Mouse (Mus musculus) layer of hippocampus, adult 11-12 months (tissue): ENCODE measurements around the gene Nubpl.
"Not testable (repeated sequence)": the region's sequence is repeated elsewhere in the genome, so short reads cannot be mapped to it uniquely, and the experiment has no call there.

Experiments used
- DNase-seq: peaks from one replicate; pipeline ENCODE4 v3.0.0; 2022; ENCODE audit warnings: low spot score

Gene Nubpl

GRCm38 (mm10) chr12:52097650-52098070 lies at the start of gene Nubpl:
Gene Nubpl, plus strand, starts transcription at chr12:52097737.
- peak; percentile 95 for DNase-seq

DNA sequence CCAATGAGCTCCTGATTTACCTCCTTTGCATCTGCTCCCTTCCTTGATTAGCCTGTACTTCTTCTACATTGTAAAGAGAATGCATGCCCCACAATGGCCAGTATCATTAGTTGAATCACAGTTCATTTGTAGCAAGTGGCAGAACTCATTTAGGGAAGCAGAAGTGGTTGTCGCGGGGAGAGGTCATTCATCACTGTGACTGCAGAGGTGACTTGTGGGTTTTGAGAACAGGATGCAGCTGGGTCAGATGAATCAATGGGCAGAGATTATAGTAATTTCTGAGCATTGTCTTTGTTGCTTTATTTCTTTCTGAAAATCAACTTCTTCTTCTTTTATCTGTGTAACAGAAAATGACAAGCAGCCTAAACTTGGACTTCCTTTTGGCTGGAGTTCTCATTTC lies 48.2 kb upstream of the Nubpl start:
- DNase-seq = no peak

DNA sequence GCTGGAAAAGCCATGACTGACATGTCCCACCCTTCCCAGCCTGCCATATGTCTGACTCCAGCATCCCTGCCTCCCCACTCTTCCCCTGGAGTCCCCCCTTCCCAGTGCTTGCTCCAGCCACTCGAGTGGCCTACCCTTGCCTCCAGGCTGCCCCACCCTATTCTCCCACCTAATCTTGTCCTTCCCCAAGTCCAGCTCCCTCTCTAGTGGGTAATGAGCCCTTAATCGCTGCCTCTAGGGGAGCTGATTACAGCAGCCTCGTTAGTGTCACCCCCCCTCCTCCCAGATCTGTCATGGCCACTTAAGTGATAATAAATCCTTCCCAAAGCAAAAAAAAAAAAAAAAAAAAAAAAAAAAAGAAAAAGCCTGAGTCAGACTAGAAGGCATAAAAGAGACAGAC lies 18.2 kb upstream of the Nubpl start:
- DNase-seq = not testable (repeated sequence)

- DNase-seq = no peak
These were observed 388 bp upstream of the Nubpl start for GRCm38 (mm10) chr12:52097049-52097649.

DNA sequence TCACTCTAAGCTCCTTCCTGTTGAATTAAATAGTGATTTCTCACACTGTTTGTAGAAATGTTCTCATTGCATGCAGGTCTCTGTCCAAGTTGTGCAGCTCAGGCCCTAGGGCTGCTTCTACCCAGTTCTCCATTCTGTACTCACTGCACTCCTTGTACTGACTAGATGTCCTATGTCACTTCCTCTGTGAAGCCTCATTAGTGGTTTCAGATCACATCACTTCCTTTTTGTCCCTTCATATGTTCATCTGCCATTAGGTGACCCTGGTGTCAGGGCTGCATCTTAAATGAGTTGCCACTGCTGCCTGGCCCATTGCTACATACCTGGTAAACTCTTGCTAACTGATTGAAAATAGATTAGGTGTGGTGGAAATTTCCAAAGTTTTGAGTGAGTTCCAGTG lies 22.7 kb downstream of the Nubpl start:
- DNase-seq = no peak

GRCm38 (mm10) chr12:52126407-52126806 lies 28.9 kb downstream of the Nubpl start:
- no peak for DNase-seq

GRCm38 (mm10) chr12:52129072-52129471 lies 31.5 kb downstream of the Nubpl start:
- no peak for DNase-seq

- no peak for DNase-seq
These were observed 34.7 kb downstream of the Nubpl start for GRCm38 (mm10) chr12:52132256-52132655.

DNA sequence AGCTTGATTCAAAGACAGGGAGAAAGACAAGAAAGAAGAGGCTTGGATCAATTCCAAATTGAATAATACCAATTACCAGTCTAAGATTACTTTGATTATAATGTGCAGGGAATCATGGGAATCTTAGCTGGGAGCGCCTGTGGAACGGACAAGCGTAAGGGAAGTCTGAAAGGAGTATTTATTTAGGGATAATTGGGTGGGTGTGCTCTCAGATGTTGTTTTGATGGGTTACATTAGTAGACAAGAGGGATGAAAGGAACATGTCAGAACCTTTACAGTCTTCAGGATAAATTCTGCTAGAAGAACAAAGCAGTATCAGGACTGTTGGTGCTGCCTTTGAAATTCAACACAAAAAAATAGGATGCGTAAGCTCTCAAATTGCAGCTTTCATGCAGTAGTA lies 40.8 kb downstream of the Nubpl start:
- DNase-seq = no peak

DNA sequence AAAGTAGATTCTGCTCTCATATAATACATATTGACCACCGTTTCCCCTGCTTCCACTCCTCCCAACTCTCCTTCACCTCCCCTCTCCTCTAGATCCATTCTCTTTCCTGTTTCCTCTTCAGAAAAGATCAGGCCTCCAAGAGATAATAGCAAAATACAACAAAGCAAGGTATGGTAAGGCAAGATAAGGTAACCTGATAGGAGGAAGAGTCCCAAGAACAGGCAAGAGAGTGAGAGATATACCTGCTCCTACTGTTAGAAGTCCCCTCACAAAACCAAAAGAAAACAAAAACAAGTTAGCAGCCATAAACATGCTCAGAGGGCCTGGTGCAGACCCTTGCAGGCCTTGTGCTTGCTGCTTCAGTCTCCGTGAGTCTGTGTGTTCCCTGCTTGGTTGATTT lies 49.1 kb downstream of the Nubpl start:
- DNase-seq = no peak

DNA sequence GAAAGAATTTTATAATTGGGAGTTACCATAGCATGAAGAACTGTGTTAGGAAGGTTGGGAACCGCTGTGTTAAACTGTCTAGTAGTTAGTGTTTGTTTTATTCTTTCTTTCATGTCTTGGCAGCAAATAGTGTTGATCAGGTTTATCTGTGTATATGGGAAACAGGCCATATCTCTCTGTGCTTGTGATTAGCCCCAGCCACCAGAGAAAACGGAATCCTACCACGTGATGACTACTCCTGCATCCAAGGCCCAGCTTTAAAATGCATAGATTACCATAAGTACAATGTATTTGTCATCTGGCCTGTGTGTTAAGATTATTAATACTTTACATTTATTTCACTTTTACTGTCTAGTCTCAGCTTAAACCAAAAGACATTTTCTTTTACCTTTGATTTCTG lies 51.9 kb downstream of the Nubpl start:
- no peak for DNase-seq

DNA sequence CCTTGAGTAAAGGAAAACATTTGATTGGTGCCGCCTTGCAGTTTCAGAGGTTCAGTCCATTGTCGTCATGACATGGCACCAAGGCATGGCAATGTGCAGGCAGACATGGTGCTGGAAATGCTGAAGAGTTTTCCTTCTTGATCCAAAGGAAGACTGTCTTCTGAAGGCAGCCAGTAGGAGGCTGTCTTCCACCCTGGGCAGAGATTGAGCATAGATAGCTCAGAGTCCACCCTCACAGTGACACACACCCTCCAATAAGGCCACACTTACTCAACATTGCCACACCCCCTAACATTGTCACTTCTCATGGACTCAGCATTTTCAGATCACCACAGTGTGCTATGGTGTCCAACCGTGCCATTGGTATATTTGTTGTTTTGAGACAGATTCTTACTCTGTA lies 54.5 kb downstream of the Nubpl start:
- no peak for DNase-seq

GRCm38 (mm10) chr12:52154906-52155305 lies 57.4 kb downstream of the Nubpl start:
- DNase-seq = no peak

DNA sequence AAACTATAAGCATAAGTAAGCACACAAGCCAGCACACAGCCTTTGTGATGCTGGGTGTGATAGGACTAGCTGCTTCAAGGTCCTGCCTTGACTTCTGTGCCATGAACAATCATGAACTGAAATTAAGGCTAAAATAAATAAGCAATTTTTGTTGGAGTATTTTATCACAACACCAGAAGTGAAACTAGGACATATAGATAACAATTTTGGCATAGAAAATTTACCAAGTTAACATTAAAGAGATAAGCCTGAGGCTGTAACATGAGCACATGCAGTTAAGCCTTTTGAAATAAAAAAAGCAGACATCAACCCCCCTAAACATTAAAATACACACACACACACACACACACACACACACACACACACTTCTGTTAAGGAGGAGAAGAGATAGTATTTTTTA lies 66.9 kb downstream of the Nubpl start:
- no peak for DNase-seq

DNA sequence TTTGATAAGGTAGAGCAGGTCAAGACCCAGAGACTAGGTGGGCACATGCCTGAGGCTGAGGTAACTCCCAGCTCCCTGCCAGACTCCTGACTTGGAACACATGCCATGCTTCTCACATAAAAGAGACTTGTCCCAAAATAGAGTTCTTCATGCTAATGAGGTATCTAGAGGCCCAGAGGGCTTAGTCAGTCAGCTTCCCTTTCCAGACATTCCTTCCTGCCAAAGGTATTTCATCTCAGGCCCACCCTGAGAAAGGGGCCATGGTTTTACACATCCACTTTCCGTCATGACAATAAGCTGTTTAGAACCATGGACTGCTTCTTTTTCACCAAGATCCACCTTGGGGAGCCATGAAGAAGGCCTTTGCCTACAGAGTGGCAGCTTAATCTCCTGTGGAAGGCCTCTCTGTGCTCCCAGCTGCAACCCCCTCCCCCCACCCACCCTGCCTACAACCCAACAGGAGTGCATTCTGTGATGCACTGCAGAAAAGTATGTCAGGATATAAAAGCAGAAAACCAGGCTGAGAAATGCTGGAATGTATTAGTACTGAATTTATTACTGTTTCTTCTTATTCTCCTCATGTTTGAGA lies 88.8 kb downstream of the Nubpl start:
- no peak for DNase-seq

DNA sequence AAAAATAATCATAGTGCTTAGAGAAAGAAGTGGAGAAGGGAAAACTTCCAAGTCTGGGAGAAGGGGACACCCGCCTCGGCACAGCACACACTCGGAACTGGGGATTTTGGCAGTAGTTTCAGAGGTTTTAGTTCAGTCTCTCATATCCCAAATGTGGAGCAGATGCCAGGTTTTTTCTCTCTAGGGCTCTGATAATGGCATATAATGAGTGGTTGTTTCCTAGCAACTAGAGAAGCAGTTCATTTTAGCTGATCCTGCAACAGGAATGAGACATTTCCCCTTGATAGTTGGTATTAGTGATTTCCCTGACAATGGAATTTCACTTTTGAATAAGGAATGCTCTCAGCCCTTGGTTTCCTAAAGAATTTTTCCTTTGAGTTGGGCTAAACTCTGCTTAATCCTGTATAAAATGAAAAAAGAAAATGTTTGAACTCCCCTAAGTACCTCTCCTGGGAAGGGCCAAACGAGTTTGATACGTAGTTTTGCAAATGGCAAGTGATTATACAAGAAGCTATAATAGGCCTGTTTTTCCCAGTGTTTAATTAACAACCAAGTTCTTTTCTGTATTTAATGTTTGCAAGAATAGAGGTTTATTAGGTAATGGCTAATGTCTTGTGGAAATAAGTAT lies 89.5 kb downstream of the Nubpl start:
- peak; percentile 53 for DNase-seq

GRCm38 (mm10) chr12:52198471-52198870 lies 100.9 kb downstream of the Nubpl start:
- DNase-seq = no peak

DNA sequence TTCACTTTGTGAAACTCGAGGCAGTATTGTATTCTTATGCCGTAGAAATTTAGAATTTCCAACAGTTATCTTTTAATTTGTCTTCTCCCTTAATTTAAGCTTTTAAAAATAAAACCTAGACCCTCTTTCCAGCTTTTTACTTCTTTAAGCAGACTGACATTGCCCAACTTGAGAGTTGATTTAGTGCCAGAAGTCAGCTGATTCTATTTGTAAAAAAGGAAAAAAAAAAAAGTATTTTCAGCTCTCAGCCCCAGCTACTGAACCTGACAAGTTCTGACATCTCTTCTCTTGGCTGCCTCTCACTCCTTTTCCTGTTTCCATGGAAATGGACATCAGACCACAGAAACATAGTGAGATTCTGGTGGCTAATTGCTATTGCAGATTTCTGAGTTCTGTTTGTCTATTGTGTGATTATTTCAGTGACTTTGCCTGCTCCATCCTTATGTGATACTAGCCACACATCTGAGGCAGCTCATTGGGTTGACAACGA lies 111.6 kb downstream of the Nubpl start:
- no peak for DNase-seq

- DNase-seq = no peak
These were observed 113.6 kb downstream of the Nubpl start for GRCm38 (mm10) chr12:52211144-52211543.

DNA sequence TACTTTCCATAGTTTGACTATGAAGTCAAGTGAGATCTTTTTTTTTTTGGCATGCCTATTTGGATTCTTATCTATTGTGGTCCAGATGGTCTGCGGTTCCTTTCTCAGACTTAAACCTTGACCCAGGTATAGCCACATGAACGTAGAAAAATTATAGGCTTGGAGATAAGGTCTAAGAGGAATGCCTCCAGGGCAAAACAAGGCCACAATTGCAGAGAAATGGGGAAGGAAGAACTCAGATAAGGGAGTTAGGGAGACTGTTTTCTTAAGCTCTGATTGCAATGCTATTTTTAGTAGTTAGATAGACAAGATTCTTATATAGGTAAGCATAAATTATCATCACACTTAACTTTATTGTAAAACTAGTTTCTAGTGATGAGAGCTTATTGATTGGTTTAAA lies 117.3 kb downstream of the Nubpl start:
- no peak for DNase-seq

DNA sequence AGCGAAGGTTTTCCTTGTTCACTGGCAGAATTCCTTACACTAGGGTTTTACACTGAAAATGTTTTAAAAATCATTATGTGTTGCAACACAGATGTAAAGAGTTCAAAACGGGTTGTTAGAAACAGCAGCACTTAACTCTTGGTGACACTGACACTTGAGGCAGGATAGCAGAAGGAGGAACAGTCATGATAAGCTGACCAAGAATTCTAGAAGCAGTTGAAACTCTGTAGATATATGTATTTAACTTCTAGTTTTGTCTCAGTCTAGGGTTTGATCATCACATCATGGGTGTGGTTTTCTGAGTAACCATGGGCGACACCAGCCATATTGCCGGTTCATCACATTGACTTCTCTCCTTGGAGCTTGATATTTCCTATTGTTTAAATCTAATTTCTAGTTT lies 127.4 kb downstream of the Nubpl start:
- no peak for DNase-seq

DNA sequence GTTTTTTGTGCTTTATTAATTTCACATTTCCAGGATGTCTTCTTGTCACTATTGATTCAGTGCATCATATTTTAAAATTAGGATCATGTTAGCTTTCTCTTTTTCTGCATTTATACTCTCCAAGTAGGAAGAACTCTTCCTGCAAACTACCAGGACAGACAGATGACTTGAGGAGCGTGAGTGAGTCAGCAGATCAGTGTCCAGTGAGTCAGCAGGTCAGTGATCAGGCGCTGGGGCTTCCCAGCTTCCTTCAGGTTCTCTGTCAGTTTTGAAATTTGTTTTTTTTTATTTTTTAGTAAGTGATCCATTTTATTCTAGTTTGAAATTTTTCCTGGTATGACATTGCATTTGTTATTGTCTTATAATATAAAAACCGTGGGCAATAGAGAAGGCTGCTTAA lies 131.2 kb downstream of the Nubpl start:
- no peak for DNase-seq

- not testable (repeated sequence) for DNase-seq
These were observed 134.4 kb downstream of the Nubpl start for GRCm38 (mm10) chr12:52231929-52232328.

- no peak for DNase-seq
These were observed 145.2 kb downstream of the Nubpl start for GRCm38 (mm10) chr12:52242712-52243111.
